Mouse (Mus musculus): ENCODE results near the gene Zfy2. TPM values are rescaled to one million over a fixed set of nuclear protein-coding genes. Genes with fewer than 3 reads are reported as not detected.

The Zfy2 gene
- not detected in 2 replicates for polyA plus RNA-seq (2015; fragmentation: Nextera tagmentation; extraction: Ambion mirVana)

DNA sequence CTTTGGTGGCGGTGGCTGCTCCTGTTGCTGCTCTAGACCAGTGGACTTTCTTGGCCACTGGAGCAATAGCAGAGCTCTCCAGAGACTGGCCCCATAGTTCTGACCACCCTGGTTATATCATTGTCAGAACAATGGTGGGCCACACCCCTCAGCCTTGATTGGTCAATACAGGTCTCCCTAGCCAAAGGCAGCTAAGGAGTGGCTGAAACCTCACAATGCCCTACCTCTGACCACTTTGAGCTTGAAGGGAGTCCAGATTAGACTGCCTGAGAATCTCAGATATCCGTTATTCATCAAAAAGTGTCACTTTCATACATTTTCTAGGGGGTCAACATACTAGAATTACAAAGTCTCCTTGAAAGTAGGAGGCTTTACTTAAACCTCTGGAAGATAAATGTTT is at the start of gene Zfy2:
Gene Zfy2 (minus strand): TSS at position 101 of the 400 bp plus-strand sequence.
- WGBS: 90% methylated on average over 2 of the region's 2 CpGs
- no peak within 1 kb of the TSS for H3K27ac ChIP-seq
- no peak for ATAC-seq (ENCODE audit: insufficient number of reproducible peaks, insufficient read depth, low FRiP score, low TSS enrichment, low read depth)
- H3K36me3 ChIP-seq: no peaks in the 10 kb centered on the region
- H3K9ac ChIP-seq: no peak within 1 kb of the TSS
- no peak within 1 kb of the TSS for H3K4me2 ChIP-seq
- H3K4me3 ChIP-seq: no peak within 1 kb of the TSS
- H3K27me3 ChIP-seq: no peaks in the 10 kb centered on the region
- H3K9me3 ChIP-seq: no peaks in the 10 kb centered on the region
- no peaks in the 10 kb centered on the region for H3K4me1 ChIP-seq
